Mouse (Mus musculus): ENCODE results near the gene Cdc37l1. TPM values are rescaled to one million over a fixed set of nuclear protein-coding genes. Genes with fewer than 3 reads are reported as not detected.

Cdc37l1 gene
- polyA plus RNA-seq, 1 experiment = 9.2 TPM

DNA sequence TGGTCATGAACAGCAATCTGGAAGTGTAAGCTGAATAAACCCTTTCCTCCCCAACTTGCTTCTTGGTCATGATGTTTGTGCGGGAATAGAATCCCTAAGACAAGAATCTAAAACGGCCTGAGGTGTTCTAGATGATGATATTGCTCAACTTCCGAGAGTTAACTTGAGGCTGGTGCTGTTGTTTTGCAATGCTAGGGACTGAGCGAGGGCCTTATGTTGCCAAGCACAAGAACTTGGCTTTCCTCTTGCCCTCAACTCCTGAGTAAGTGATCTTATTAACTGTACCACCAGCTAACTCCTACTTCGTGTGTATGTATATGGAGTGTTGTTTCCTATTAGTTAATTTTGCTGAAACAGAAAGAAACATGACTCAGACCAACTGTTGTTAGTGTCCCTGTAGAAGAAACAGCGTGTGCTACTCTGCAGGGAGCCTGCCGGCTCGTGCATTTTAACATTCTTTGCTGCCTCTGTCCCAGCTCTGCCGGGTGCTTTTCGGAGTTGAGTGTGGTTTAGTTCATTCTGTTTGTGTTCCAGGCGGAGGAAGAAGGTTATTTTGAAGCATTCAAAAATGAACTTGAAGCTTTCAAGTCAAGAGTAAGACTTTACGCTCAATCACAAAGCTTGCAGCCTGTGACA, 21.3 kb downstream of the Cdc37l1 start:
- H3K4me2 ChIP-seq (ENCODE audit: low read depth) = no peak overlapping the region
- H3K79me2 ChIP-seq (ENCODE audit: control insufficient read depth, insufficient read depth) = no peaks in the 10 kb centered on the region
- H3K27me3 ChIP-seq (ENCODE audit: control insufficient read depth, insufficient read depth, insufficient read length) = no peaks in the 10 kb centered on the region
- no peak overlapping the region for H3K4me3 ChIP-seq
- H3K36me3 ChIP-seq (ENCODE audit: control insufficient read depth, insufficient read depth) = peaks cover 58% of the 10 kb centered on the region
- H3ac ChIP-seq (ENCODE audit: control insufficient read depth, insufficient read length) = no peak overlapping the region
- TF ChIP-seq TCF12 (IDR thresholded peaks at IDR 0.05; ENCODE audit: insufficient read depth, poor library complexity, severe bottlenecking) = no peak
- TF ChIP-seq TCF3 (IDR thresholded peaks at IDR 0.05; ENCODE audit: insufficient read length, low read depth) = no peak
- TF ChIP-seq REST (IDR thresholded peaks at IDR 0.05; ENCODE audit: insufficient read depth, insufficient read length) = no peak
- no peak for TF ChIP-seq CEBPB (IDR thresholded peaks at IDR 0.05; ENCODE audit: insufficient read depth, poor library complexity, severe bottlenecking)
- TF ChIP-seq E2F4 (IDR thresholded peaks at IDR 0.05; ENCODE audit: insufficient read depth) = no peak
- no peak for TF ChIP-seq USF1 (IDR thresholded peaks at IDR 0.05; ENCODE audit: low read depth)
- no peak for TF ChIP-seq SRF (IDR thresholded peaks at IDR 0.05; ENCODE audit: control insufficient read depth, insufficient read length, low read depth)
- no peak for TF ChIP-seq POLR2AphosphoS2 (IDR thresholded peaks at IDR 0.05; ENCODE audit: insufficient read length, low read depth)
- TF ChIP-seq MYOG (IDR thresholded peaks at IDR 0.05; ENCODE audit: control insufficient read depth in 1 of 3, insufficient read depth in 1 of 3, insufficient read length in 2 of 3, low read depth in 2 of 3) = no peak
- no peak for TF ChIP-seq POLR2A (IDR thresholded peaks at IDR 0.05; ENCODE audit: insufficient read length, low read depth)
- TF ChIP-seq MYOD1 (IDR thresholded peaks at IDR 0.05; ENCODE audit: control insufficient read depth in 1 of 3, insufficient read length in 2 of 3, low read depth in 2 of 3) = no peak
- no peak for TF ChIP-seq MAX (IDR thresholded peaks at IDR 0.05; ENCODE audit: low read depth)

DNA sequence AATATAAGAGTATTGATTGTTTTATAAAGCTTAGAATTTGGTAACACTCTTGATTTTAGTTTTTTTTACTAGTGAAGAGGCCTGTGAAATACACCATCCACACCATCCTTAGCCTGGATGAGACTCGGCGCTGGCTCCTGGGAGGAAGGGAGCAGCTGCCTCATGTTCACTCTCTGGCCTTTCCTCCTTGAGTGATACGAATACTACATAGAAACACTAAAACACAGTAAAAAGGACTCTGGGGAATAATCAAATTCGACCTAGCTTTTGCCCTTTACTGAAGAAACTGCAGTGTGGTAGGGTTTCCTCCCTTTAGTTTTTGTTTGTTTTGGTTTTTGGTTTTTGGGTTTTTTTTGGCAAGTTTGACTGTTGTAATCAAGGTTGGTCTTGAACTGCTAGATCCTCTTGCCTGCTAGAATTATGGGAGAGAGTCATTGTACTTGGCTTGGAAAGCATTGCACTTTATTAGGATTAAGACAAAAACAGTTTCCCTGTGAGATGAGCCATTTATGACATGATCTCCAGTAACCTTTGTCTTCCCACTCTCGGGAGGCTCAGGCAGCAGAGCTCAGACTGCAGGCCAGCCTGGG, 24.4 kb downstream of the Cdc37l1 start:
- no peak for TF ChIP-seq TCF12 (IDR thresholded peaks at IDR 0.05; ENCODE audit: insufficient read depth, poor library complexity, severe bottlenecking)
- no peak for TF ChIP-seq MYOG (IDR thresholded peaks at IDR 0.05; ENCODE audit: control insufficient read depth in 1 of 3, insufficient read depth in 1 of 3, insufficient read length in 2 of 3, low read depth in 2 of 3)
- TF ChIP-seq POLR2A (IDR thresholded peaks at IDR 0.05; ENCODE audit: insufficient read length, low read depth) = no peak
- no peak for TF ChIP-seq MYOD1 (IDR thresholded peaks at IDR 0.05; ENCODE audit: control insufficient read depth in 1 of 3, insufficient read length in 2 of 3, low read depth in 2 of 3)
- no peak for TF ChIP-seq SRF (IDR thresholded peaks at IDR 0.05; ENCODE audit: control insufficient read depth, insufficient read length, low read depth)
- no peaks in the 10 kb centered on the region for H3K27me3 ChIP-seq (ENCODE audit: control insufficient read depth, insufficient read depth, insufficient read length)
- H3ac ChIP-seq (ENCODE audit: control insufficient read depth, insufficient read length) = no peak overlapping the region
- no peaks in the 10 kb centered on the region for H3K79me2 ChIP-seq (ENCODE audit: control insufficient read depth, insufficient read depth)
- H3K36me3 ChIP-seq (ENCODE audit: control insufficient read depth, insufficient read depth) = peaks cover 56% of the 10 kb centered on the region
- H3K4me3 ChIP-seq = no peak overlapping the region
- H3K4me2 ChIP-seq (ENCODE audit: low read depth) = no peak overlapping the region

DNA sequence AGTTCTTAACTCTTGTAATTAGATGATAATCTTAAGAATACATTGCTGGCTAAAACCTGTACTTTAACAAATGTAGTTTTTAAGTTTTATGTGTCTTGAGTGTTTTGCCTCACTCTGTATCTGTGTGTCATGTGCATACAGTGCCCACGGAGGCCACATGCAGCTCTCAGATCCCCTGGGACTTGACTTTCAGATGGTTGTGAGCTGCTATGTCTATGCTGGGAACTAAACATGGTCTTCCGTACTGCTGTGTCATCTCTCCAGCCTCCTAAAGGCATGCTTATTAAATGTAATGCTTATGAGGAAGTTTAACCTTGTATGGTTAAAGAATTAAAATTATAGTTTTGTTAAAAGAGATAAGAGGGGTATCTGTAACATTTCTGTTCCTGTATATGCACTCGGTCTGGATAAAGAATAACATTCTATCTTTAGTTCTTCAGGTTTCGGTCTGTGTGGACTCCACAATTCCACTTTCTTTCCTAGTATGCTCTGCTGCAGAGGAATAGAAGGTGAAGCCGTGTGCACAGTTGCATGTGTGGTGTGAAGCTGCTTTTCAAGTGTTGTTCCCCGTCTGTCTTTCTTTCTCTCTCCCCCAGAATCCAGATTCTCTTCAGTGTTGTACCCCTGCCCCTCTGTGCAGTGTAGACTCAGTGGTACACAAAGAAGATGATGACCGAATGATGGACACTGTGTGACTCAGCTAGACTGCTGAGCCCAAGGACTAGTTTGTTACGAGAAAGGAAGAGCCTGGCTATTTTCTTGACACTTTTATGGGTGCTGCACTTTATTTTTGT, 25.5 kb downstream of the Cdc37l1 start:
- Histone ChIP-seq H3K4me3 (no peak overlapping the region), H3K4me2 (ENCODE audit: low read depth) (no peak overlapping the region), H3ac (ENCODE audit: control insufficient read depth, insufficient read length) (no peak overlapping the region), H3K36me3 (ENCODE audit: control insufficient read depth, insufficient read depth) (peaks cover 56% of the 10 kb centered on the region), H3K27me3 (ENCODE audit: control insufficient read depth, insufficient read depth, insufficient read length) (no peaks in the 10 kb centered on the region), H3K79me2 (ENCODE audit: control insufficient read depth, insufficient read depth) (no peaks in the 10 kb centered on the region)
- TF ChIP-seq CEBPB (IDR thresholded peaks at IDR 0.05; ENCODE audit: insufficient read depth, poor library complexity, severe bottlenecking) (no peak), SRF (IDR thresholded peaks at IDR 0.05; ENCODE audit: control insufficient read depth, insufficient read length, low read depth) (no peak), POLR2A (IDR thresholded peaks at IDR 0.05; ENCODE audit: insufficient read length, low read depth) (no peak), MYOD1 (IDR thresholded peaks at IDR 0.05; ENCODE audit: control insufficient read depth in 1 of 3, insufficient read length in 2 of 3, low read depth in 2 of 3) (no peak), E2F4 (IDR thresholded peaks at IDR 0.05; ENCODE audit: insufficient read depth) (no peak), USF1 (IDR thresholded peaks at IDR 0.05; ENCODE audit: low read depth) (no peak), POLR2AphosphoS2 (IDR thresholded peaks at IDR 0.05; ENCODE audit: insufficient read length, low read depth) (no peak), REST (IDR thresholded peaks at IDR 0.05; ENCODE audit: insufficient read depth, insufficient read length) (no peak), MYOG (IDR thresholded peaks at IDR 0.05; ENCODE audit: control insufficient read depth in 1 of 3, insufficient read depth in 1 of 3, insufficient read length in 2 of 3, low read depth in 2 of 3) (no peak), TCF12 (IDR thresholded peaks at IDR 0.05; ENCODE audit: insufficient read depth, poor library complexity, severe bottlenecking) (no peak), TCF3 (IDR thresholded peaks at IDR 0.05; ENCODE audit: insufficient read length, low read depth) (no peak), MAX (IDR thresholded peaks at IDR 0.05; ENCODE audit: low read depth) (no peak)

- Histone ChIP-seq H3K36me3 (ENCODE audit: control insufficient read depth, insufficient read depth) (peaks cover 54% of the 10 kb centered on the region), H3ac (ENCODE audit: control insufficient read depth, insufficient read length) (no peak overlapping the region), H3K4me3 (no peak overlapping the region), H3K4me2 (ENCODE audit: low read depth) (no peak overlapping the region), H3K27me3 (ENCODE audit: control insufficient read depth, insufficient read depth, insufficient read length) (no peaks in the 10 kb centered on the region), H3K79me2 (ENCODE audit: control insufficient read depth, insufficient read depth) (no peaks in the 10 kb centered on the region)
- no peak for TF ChIP-seq POLR2A (IDR thresholded peaks at IDR 0.05; ENCODE audit: insufficient read length, low read depth)
- TF ChIP-seq USF1 (IDR thresholded peaks at IDR 0.05; ENCODE audit: low read depth) = no peak
- TF ChIP-seq SRF (IDR thresholded peaks at IDR 0.05; ENCODE audit: control insufficient read depth, insufficient read length, low read depth) = no peak
- no peak for TF ChIP-seq TCF3 (IDR thresholded peaks at IDR 0.05; ENCODE audit: insufficient read length, low read depth)
- TF ChIP-seq CEBPB (IDR thresholded peaks at IDR 0.05; ENCODE audit: insufficient read depth, poor library complexity, severe bottlenecking) = no peak
- no peak for TF ChIP-seq POLR2AphosphoS2 (IDR thresholded peaks at IDR 0.05; ENCODE audit: insufficient read length, low read depth)
- no peak for TF ChIP-seq MYOG (IDR thresholded peaks at IDR 0.05; ENCODE audit: control insufficient read depth in 1 of 3, insufficient read depth in 1 of 3, insufficient read length in 2 of 3, low read depth in 2 of 3)
- no peak for TF ChIP-seq E2F4 (IDR thresholded peaks at IDR 0.05; ENCODE audit: insufficient read depth)
- TF ChIP-seq TCF12 (IDR thresholded peaks at IDR 0.05; ENCODE audit: insufficient read depth, poor library complexity, severe bottlenecking) = no peak
- TF ChIP-seq REST (IDR thresholded peaks at IDR 0.05; ENCODE audit: insufficient read depth, insufficient read length) = no peak
- no peak for TF ChIP-seq MAX (IDR thresholded peaks at IDR 0.05; ENCODE audit: low read depth)
- no peak for TF ChIP-seq MYOD1 (IDR thresholded peaks at IDR 0.05; ENCODE audit: control insufficient read depth in 1 of 3, insufficient read length in 2 of 3, low read depth in 2 of 3)
Measured at GRCm38 (mm10) chr19:29016204-29016765, 26.1 kb downstream of the Cdc37l1 start.

Data from myocyte (in vitro differentiated cells).